Mouse (Mus musculus): Measurements from ENCODE around the gene Nmu. TPM values are rescaled to one million over a fixed set of nuclear protein-coding genes. Genes with fewer than 3 reads are reported as not detected.

The Nmu gene
- polyA plus RNA-seq (2015; fragmentation: Nextera tagmentation; extraction: Ambion mirVana): not detected in 2 replicates

DNA sequence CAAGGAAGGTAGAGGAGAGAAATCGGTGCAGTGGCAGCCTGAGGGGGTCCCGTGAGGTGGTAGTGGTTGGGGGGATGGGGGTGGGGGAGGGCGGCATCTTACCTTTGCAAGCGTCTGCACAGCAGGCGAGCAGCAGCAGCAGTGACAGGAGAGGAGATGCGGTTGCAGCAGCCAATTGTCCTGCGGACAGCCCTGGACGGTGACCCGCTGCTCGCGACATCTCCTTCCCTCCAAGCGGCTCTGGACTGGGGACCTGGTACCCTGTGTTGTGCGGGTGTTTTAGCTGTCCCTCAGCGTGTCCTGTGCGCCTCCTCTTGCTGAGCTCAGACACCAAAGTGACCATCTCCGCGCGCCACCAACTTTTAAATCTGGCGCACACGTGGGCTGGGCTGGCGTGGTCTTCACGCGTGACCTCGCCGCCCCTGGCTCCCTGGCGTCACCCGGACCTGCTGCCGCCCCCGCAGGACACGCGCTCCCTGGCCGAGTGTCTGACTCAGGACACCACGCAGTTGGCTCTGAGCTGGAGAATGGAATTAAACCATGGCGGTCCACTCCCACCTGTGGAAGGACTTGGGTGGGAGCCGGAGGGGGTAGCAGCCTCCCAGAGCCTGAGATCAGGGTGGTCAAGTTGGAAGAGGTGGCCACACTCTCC is at the start of gene Nmu:
Gene Nmu (minus strand): TSS at position 336 of the 652 bp plus-strand sequence.
- Histone ChIP-seq H3K36me3 (no peaks in the 10 kb centered on the region), H3K4me3 (replicated peaks) (no peak within 1 kb of the TSS), H3K27me3 (peaks cover 33% of the 10 kb centered on the region), H3K9ac (no peak within 1 kb of the TSS), H3K9me3 (replicated peaks) (no peaks in the 10 kb centered on the region), H3K4me2 (peak within 1 kb of the TSS; percentile 37), H3K4me1 (replicated peaks) (no peaks in the 10 kb centered on the region), H3K27ac (no peak within 1 kb of the TSS)
- ATAC-seq (ENCODE audit: low read depth) (no peak), DNase-seq (no peak)
- WGBS (ENCODE audit: insufficient replicate concordance): 5% methylated on average over 35 of the region's 35 CpGs

DNA sequence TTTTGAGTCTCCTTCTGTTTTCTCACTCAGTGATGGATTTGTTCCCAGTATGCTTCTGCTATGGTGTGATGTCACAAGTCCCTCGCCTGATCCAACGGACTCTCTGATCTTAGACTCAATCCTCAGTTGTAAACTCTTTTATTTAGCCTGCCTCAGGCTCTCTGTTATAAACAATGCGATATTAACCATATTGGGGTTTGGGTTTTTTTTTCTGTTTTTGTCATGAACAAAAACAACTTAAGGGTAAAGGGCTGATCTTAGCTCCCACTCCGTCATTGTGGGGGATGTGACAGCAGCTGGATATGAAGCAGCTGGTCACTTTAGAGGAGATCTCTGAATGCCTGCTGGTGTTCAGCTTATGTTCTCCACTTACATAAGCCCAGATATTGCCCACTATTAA is 48.1 kb upstream of the Nmu start:
- H3K36me3 ChIP-seq: no peaks in the 10 kb centered on the region
- H3K4me2 ChIP-seq: no peak overlapping the region
- no peak overlapping the region for H3K9ac ChIP-seq
- H3K27ac ChIP-seq: no peak overlapping the region
- ATAC-seq (ENCODE audit: low read depth) (no peak), DNase-seq (no peak)
- 64% methylated on average over 4 of the region's 4 CpGs for WGBS (ENCODE audit: insufficient replicate concordance)
- H3K9me3 ChIP-seq (replicated peaks): no peaks in the 10 kb centered on the region
- H3K4me3 ChIP-seq (replicated peaks): no peak overlapping the region
- H3K4me1 ChIP-seq (replicated peaks): no peaks in the 10 kb centered on the region
- no peaks in the 10 kb centered on the region for H3K27me3 ChIP-seq

DNA sequence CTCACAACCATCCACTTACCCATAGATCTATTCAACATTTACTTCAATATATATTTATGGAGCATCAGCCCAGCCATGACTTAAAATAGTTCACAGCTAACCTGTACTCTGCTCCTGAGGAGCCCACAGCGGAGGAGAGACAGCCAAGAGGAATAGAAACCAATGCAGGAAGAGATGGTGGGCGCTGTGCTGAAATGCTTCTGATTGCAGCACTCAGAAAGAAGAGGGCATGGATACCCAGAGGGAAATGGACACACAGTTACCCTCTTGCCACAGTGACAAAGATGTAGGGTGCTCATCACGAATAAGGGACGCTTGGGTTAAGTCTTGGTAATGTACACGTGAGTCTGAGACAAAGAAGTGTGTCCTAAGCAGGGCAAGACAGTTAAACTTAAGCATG is 30.8 kb upstream of the Nmu start:
- 66% methylated on average over 5 of the region's 5 CpGs for WGBS (ENCODE audit: insufficient replicate concordance)
- DNase-seq: no peak
- no peak overlapping the region for H3K4me2 ChIP-seq
- no peak for ATAC-seq (ENCODE audit: low read depth)
- H3K27me3 ChIP-seq: no peaks in the 10 kb centered on the region
- H3K4me1 ChIP-seq (replicated peaks): no peaks in the 10 kb centered on the region
- H3K9ac ChIP-seq: no peak overlapping the region
- H3K36me3 ChIP-seq: no peaks in the 10 kb centered on the region
- H3K9me3 ChIP-seq (replicated peaks): no peaks in the 10 kb centered on the region
- H3K27ac ChIP-seq: no peak overlapping the region
- H3K4me3 ChIP-seq (replicated peaks): no peak overlapping the region

DNA sequence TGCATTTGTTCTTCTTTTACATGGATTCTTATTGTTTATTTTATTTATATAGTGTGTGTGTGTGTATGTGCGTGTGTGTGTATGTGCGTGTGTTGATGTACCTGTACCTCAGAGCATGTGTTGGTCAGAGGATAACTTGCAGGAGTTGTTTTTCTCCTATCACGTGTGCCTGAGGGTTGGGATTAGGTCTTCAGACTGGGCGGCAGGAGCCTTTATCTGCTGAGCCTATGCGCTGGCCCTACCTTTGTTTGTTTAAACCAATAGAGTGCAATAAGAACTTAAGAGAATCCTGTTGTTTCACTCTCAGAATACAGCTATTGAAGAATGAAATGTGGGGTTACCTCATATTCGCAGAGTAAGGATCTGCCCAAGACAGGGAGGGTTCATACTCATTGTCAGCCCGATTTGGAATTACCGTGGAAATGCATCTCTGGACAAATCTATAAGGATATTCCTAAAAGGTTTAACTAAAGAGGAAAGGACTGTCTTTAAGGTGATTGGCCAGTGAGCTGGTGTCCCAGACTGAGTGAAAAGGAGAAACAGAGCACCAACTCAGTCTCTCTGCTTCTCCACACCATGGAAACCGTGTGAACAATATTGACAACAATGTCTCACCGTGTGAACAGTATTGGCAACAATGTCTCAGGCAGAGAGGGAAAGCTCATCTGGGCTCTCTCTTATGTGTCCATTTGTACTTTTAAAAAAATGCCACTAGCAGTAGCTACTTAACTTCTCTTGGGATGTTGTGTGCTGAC is 25.6 kb upstream of the Nmu start:
- Histone ChIP-seq H3K4me1 (replicated peaks) (no peaks in the 10 kb centered on the region), H3K4me2 (no peak overlapping the region), H3K36me3 (no peaks in the 10 kb centered on the region), H3K27me3 (no peaks in the 10 kb centered on the region), H3K9ac (no peak overlapping the region), H3K9me3 (replicated peaks) (no peaks in the 10 kb centered on the region), H3K27ac (no peak overlapping the region), H3K4me3 (replicated peaks) (no peak overlapping the region)
- 69% methylated on average over 10 of the region's 10 CpGs for WGBS (ENCODE audit: insufficient replicate concordance)
- ATAC-seq (ENCODE audit: low read depth) (no peak), DNase-seq (no peak)

DNA sequence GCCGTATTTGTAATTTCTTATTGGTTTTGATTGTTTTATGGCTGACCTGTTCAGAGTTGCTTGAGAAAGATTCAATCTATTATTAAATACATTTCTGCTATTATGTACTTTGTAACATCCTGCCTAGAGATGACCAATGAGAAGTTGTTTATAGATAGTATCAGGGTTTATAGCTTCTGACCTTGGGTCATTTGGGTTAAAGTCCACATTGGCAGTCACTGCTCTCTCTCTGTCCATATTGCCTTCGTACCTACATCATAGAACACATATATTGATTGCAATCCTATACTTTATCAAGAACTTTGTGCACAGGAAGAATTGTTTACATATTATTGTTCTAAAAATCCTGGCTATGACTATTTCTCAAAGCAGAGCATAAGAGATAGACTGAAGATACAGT is 24.9 kb upstream of the Nmu start:
- H3K9ac ChIP-seq: no peak overlapping the region
- H3K27ac ChIP-seq: no peak overlapping the region
- DNase-seq (no peak), ATAC-seq (ENCODE audit: low read depth) (no peak)
- H3K36me3 ChIP-seq: no peaks in the 10 kb centered on the region
- H3K4me1 ChIP-seq (replicated peaks): no peaks in the 10 kb centered on the region
- no peak overlapping the region for H3K4me3 ChIP-seq (replicated peaks)
- no peaks in the 10 kb centered on the region for H3K9me3 ChIP-seq (replicated peaks)
- H3K4me2 ChIP-seq: no peak overlapping the region
- H3K27me3 ChIP-seq: no peaks in the 10 kb centered on the region
- WGBS (ENCODE audit: insufficient replicate concordance): 67% methylated on average over 2 of the region's 2 CpGs

DNA sequence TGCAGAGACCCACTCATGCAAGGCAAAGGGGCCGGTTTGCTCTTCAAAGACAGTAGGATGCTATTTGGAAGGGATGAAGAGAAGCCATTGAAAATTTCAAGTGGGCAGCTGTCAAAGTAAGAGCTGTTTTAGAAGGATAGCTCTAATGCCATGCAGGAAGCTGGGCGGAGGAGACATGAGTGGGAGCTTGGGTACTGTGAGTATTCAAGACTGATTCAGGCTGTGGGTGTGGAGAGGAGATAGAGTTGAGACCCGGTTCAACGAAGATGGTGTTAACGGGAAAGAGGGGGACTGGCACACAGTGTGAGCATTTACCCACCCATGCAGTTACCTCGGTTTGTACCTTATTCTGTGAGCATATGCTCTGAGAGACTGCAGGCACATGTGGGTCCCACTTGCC is 20.1 kb upstream of the Nmu start:
- H3K4me2 ChIP-seq: no peak overlapping the region
- no peaks in the 10 kb centered on the region for H3K9me3 ChIP-seq (replicated peaks)
- H3K9ac ChIP-seq: no peak overlapping the region
- no peaks in the 10 kb centered on the region for H3K4me1 ChIP-seq (replicated peaks)
- WGBS (ENCODE audit: insufficient replicate concordance): 74% methylated on average over 6 of the region's 6 CpGs
- H3K27ac ChIP-seq: no peak overlapping the region
- H3K4me3 ChIP-seq (replicated peaks): no peak overlapping the region
- ATAC-seq (ENCODE audit: low read depth): no peak
- H3K36me3 ChIP-seq: no peaks in the 10 kb centered on the region
- no peak for DNase-seq
- no peaks in the 10 kb centered on the region for H3K27me3 ChIP-seq

DNA sequence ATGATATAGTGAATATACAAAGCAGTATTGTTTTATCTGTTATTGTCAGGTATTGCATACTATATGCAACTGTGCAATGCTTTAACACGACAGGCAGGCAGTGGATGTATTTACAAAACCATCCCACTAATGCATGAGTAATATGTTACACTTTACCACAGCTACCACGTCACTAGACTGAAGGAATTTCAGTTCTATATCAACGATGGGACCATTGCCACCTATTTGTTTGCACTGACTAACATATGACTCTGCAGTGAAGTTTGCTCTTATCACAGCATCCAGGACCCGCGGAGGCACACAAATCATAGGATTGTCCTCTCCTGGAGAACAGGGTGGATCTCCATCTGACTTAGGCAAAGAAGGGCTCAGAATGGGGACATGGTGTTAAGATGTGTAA is 18.2 kb upstream of the Nmu start:
- no peak overlapping the region for H3K9ac ChIP-seq
- no peaks in the 10 kb centered on the region for H3K36me3 ChIP-seq
- H3K4me1 ChIP-seq (replicated peaks): no peaks in the 10 kb centered on the region
- DNase-seq (no peak), ATAC-seq (ENCODE audit: low read depth) (no peak)
- H3K4me2 ChIP-seq: no peak overlapping the region
- no peaks in the 10 kb centered on the region for H3K9me3 ChIP-seq (replicated peaks)
- H3K27ac ChIP-seq: no peak overlapping the region
- no peak overlapping the region for H3K4me3 ChIP-seq (replicated peaks)
- WGBS (ENCODE audit: insufficient replicate concordance): 62% methylated on average over 5 of the region's 5 CpGs
- H3K27me3 ChIP-seq: no peaks in the 10 kb centered on the region

DNA sequence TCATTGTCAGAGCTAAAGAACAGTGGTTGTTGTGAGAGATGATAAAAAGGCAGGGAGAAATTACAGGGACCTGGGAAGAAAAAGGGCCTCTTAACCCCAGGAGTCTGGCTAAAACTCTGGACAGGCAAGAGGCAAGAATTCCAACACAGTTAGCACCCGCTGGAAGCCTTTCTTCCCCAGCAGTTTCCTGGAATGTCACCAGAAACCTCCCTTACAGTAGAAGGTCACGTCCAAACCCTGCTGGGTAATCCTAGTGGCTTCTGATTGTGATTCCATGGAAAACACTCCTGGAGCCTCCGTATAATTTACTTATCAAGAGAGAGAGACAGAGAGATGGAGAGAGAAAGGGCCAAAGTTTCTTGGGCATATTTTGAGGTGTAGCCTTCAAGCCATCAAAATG is 15.6 kb upstream of the Nmu start:
- H3K27ac ChIP-seq: no peak overlapping the region
- no peak overlapping the region for H3K9ac ChIP-seq
- no peaks in the 10 kb centered on the region for H3K27me3 ChIP-seq
- no peak for ATAC-seq (ENCODE audit: low read depth)
- no peak overlapping the region for H3K4me3 ChIP-seq (replicated peaks)
- no peaks in the 10 kb centered on the region for H3K4me1 ChIP-seq (replicated peaks)
- no peaks in the 10 kb centered on the region for H3K9me3 ChIP-seq (replicated peaks)
- no peak overlapping the region for H3K4me2 ChIP-seq
- no peaks in the 10 kb centered on the region for H3K36me3 ChIP-seq
- 35% methylated on average over 3 of the region's 3 CpGs for WGBS (ENCODE audit: insufficient replicate concordance)
- DNase-seq: no peak

DNA sequence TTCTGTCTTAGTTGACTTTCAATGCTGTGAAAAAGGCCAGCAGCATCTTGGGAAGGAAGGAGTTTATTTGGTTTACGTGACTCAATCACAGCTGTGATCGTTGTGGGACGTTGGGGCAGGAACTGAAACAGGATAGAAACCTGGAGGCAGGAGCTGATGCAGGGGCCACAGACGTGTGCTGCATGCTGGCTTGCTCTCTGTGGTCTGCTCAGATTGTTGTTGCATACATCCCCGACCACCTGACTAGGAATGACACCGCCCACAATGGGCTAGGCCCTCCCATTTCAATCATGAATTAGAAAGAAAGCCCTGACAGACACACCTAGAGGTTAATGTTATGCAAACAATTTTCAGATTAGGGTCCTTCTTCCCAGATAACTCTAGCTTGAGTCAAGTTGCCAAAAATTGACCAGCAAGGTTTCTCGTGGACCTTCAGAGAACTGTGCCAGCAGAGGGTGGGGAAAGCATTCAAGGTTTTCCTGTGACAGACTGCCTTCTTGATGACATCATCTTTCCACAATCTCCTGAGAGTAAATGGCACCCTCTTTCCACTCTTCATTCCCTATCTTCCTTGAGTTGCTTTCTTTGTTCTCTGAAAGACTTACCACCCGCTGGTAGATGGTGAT is 5.7 kb upstream of the Nmu start:
- peaks cover 12% of the 10 kb centered on the region for H3K27me3 ChIP-seq
- WGBS (ENCODE audit: insufficient replicate concordance): 47% methylated on average over 8 of the region's 8 CpGs
- no peak overlapping the region for H3K27ac ChIP-seq
- H3K36me3 ChIP-seq: no peaks in the 10 kb centered on the region
- no peak for DNase-seq
- H3K4me1 ChIP-seq (replicated peaks): no peaks in the 10 kb centered on the region
- no peak for ATAC-seq (ENCODE audit: low read depth)
- no peak overlapping the region for H3K9ac ChIP-seq
- no peak overlapping the region for H3K4me2 ChIP-seq
- no peak overlapping the region for H3K4me3 ChIP-seq (replicated peaks)
- H3K9me3 ChIP-seq (replicated peaks): no peaks in the 10 kb centered on the region

DNA sequence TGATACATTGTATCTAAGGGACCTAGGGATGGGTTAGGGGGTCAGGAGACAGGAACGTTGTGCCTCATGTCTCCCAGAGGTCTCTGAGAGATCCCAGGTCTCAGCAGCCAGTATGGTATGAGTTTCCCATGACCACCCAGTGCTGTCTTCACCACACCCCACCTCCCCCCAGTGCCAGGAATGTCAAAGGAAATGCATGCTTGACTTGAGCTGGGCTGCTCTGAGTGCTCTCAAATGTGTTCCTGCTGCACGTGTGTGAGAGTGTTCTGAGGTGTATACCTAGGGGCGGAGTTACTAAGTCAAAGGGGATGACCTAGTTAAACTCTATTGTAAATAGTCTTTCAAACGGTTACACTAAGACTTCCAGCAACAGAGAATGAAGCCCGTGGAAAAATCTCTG is 1.8 kb upstream of the Nmu start:
- no peak overlapping the region for H3K9ac ChIP-seq
- H3K4me3 ChIP-seq (replicated peaks): no peak overlapping the region
- no peak overlapping the region for H3K4me2 ChIP-seq
- peaks cover 33% of the 10 kb centered on the region for H3K27me3 ChIP-seq
- no peak overlapping the region for H3K27ac ChIP-seq
- H3K4me1 ChIP-seq (replicated peaks): no peaks in the 10 kb centered on the region
- DNase-seq: no peak
- no peaks in the 10 kb centered on the region for H3K9me3 ChIP-seq (replicated peaks)
- no peak for ATAC-seq (ENCODE audit: low read depth)
- H3K36me3 ChIP-seq: no peaks in the 10 kb centered on the region
- WGBS (ENCODE audit: insufficient replicate concordance): 42% methylated on average over 5 of the region's 5 CpGs

DNA sequence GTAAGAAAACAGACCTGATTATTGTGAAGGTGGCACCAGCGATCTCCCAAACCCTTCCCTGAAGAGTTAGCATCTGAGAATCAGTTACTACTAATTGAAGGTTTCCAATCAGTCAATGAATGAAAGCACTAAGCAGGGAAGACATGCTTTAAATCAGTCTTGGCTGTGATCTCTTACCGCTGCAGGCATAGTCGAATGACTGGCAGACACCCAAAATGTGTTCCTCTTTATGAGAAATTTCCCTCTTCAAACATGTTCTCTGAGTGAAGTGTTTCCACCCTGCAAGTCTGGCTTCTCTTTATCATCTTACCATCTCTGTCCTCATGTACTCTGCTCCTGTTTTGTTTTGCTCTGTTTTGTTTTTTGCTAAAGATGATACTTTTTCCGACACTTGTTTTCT is 2.8 kb downstream of the Nmu start:
- WGBS (ENCODE audit: insufficient replicate concordance): 64% methylated on average over 4 of the region's 4 CpGs
- DNase-seq (no peak), ATAC-seq (ENCODE audit: low read depth) (no peak)
- peaks cover 33% of the 10 kb centered on the region for H3K27me3 ChIP-seq
- no peaks in the 10 kb centered on the region for H3K4me1 ChIP-seq (replicated peaks)
- H3K9ac ChIP-seq: no peak overlapping the region
- H3K9me3 ChIP-seq (replicated peaks): no peaks in the 10 kb centered on the region
- no peak overlapping the region for H3K4me3 ChIP-seq (replicated peaks)
- H3K27ac ChIP-seq: no peak overlapping the region
- H3K36me3 ChIP-seq: no peaks in the 10 kb centered on the region
- H3K4me2 ChIP-seq: no peak overlapping the region

DNA sequence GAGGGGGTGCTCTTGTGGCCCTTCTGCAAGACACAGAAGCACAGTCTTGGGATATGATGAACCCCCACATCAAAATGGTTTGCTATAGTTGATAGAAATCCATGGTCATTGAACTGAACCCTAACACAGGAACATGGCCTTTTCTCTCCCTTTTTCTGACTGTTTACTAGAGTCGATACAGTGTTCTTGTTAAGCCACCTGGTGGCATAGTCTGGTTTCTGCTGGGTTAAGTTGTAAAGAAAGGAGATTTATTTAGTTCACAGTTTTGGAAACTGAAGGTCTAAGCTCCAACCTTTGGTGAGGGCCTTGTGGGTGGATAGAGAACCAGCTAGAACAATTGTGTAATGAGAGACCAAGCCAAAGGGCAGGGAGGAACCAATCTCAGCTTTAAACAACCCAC is 3.5 kb downstream of the Nmu start:
- 50% methylated on average over 1 of the region's 1 CpGs for WGBS (ENCODE audit: insufficient replicate concordance)
- no peak for ATAC-seq (ENCODE audit: low read depth)
- Histone ChIP-seq H3K4me3 (replicated peaks) (no peak overlapping the region), H3K9me3 (replicated peaks) (no peaks in the 10 kb centered on the region), H3K4me2 (no peak overlapping the region), H3K36me3 (no peaks in the 10 kb centered on the region), H3K9ac (no peak overlapping the region), H3K4me1 (replicated peaks) (no peaks in the 10 kb centered on the region), H3K27ac (no peak overlapping the region), H3K27me3 (peaks cover 28% of the 10 kb centered on the region)
- no peak for DNase-seq
